Mouse (Mus musculus) testis, adult 10 weeks (tissue): ENCODE measurements around the gene Smtnl2. TPM values are rescaled to one million over a fixed set of nuclear protein-coding genes. Genes with fewer than 3 reads are reported as not detected.

Source experiments
- polyA plus RNA-seq: library from polyadenylated mRNA; stranded (reverse); fragments of 350-450 nt; fragmentation: Illumina TruSeq; extraction: RNeasy Lipid Tissue Mini Kit (QIAGEN cat#74804); gene quantifications from one replicate; pipeline ENCODE4 v1.2.3, GENCODE M21; 2014; ENCODE audit warnings: low read depth, low replicate concordance

The Smtnl2 gene
- polyA plus RNA-seq, result 1.2 TPM

DNA sequence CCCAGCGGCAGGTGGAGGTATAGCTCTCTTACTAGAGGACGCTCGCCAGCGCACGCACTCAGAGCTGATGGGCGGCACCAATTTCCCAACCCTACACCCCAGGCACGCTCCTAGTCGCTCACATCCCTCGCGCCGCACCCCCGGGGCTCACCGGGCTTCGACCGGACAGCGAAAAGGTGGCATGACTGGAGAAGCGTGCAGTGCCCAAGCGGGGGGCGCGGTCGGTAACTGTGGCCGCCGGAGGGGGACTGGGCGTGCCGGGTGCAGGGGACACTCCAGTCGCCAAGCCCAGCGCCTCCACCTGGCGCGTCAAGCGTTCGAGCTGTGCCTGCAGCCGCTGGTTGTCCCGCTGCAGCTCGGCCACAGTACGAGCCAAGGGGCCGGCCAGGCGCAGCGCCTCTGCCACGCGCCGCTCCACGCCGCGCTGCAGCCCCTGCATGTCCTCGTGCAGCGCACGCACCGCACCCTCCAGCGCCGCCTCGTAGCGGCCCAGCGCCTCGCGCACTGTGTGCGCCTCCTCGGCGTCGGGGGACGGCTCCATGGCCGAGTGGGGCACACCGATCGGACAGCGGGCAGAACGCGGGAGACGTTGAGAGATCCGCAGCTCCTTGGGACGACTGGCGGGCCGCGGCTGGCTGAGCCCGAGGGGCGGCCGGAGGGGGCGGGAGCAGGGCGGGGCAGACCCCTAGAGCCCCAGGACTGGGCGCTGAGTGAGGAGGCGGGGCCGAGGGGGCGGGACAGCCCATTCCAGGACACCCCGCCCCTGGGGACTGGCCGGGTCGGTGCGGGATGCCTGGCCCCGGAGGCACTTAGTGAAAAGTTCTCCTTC, at the start of gene Smtnl2:
Gene Smtnl2, minus strand, starts transcription at position 621 of the 829 bp plus-strand sequence.

DNA sequence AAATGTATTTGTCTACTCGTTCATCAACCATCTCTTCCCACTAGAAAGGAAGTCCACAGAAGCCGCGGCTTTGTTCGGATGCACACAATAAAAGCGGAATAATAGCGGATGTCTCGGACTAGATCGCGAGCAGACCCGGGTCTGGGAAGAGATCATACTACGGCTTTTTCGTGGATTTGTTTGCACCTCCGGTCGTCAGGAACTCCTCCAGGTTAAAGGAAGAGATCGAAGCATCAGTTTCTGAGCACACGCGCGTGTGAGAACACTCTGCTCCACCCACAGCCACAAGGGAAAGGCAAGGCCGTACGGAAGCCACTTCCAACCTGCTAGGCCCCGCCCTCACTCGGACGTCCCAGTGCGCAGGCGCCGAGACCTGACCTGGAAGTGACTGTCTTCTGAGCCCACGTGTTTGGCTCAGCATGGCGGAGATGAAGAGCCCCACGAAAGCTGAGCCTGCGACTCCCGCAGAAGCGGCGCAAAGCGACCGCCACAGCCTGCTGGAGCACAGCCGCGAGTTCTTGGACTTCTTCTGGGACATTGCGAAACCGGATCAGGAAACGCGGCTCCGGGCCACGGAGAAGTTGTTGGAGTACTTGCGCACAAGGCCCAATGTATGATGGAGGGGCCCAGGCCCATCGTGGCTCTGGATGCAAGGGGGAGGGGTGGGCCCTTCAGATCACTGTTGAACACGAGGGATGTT, 29.6 kb upstream of the Smtnl2 start, which contains the start of gene Mybbp1a:
Gene Mybbp1a, plus strand, starts transcription at position 391 of the 700 bp plus-strand sequence.

GRCm38 (mm10) chr11:72434963-72435693, 23.6 kb upstream of the Smtnl2 start, which contains the start of gene Ggt6:
Gene Ggt6, plus strand, starts transcription at chr11:72435526.

GRCm38 (mm10) chr11:72362347-72362741, 49.2 kb downstream of the Smtnl2 start, which contains the start of gene Tekt1:
Gene Tekt1, minus strand, starts transcription at chr11:72362442.

Other genes starting within 250 kb of the Smtnl2 start
- 0.13 TPM for gene Gm43951, start 204.9 kb downstream of the Smtnl2 start, polyA plus RNA-seq
- 62.7 TPM for gene 4933427D14Rik, start 204.3 kb downstream of the Smtnl2 start, polyA plus RNA-seq
- 25.3 TPM for gene Txndc17, start 204.2 kb downstream of the Smtnl2 start, polyA plus RNA-seq
- 21.0 TPM for gene Med31, start 196.1 kb downstream of the Smtnl2 start, polyA plus RNA-seq
- gene Slc13a5, start 144.5 kb downstream of the Smtnl2 start, polyA plus RNA-seq, result 11.3 TPM
- gene Xaf1, start 110.1 kb downstream of the Smtnl2 start, polyA plus RNA-seq, result 6.1 TPM
- 34.9 TPM for gene Fbxo39, start 97.3 kb downstream of the Smtnl2 start, polyA plus RNA-seq
- 173 TPM for gene Tekt1, start 49.3 kb downstream of the Smtnl2 start, polyA plus RNA-seq
- not detected for gene Ggt6, start 23.8 kb upstream of the Smtnl2 start, polyA plus RNA-seq
- gene Mybbp1a, start 29.6 kb upstream of the Smtnl2 start, polyA plus RNA-seq, result 13.4 TPM
- 0.57 TPM for gene Spns2, start 78.2 kb upstream of the Smtnl2 start, polyA plus RNA-seq
- gene Spns3, start 138.8 kb upstream of the Smtnl2 start, polyA plus RNA-seq, result not detected
- 36.5 TPM for gene Ube2g1, start 195.6 kb upstream of the Smtnl2 start, polyA plus RNA-seq